Mouse (Mus musculus) cerebellum, adult 2 months (tissue): ENCODE measurements around the gene Atg16l1. TPM values are rescaled to one million over a fixed set of nuclear protein-coding genes. Genes with fewer than 3 reads are reported as not detected.

Experiments used
- DNase-seq, 2 experiments: peaks; one replicate each; pipeline ENCODE4 v3.0.0; 2021
- H3K27ac ChIP-seq: fragments of 200-500 bp; 2 replicates; pipeline ENCODE4 v1.5.1; 2012; ENCODE audit warnings: low read length, control low read depth, inconsistent platforms; ENCODE audit not compliant: insufficient read depth
- H3K27me3 ChIP-seq: fragments of 200-500 bp; 2 replicates; pipeline ENCODE4 v1.6.1; 2012; ENCODE audit warnings: inconsistent platforms, mild to moderate bottlenecking, low read length, moderate library complexity; ENCODE audit not compliant: control insufficient read depth, insufficient read depth
- H3K4me1 ChIP-seq: fragments of 200-500 bp; 2 replicates; pipeline ENCODE4 v1.6.1; 2011; ENCODE audit warnings: low read length; ENCODE audit not compliant: control insufficient read depth, insufficient read depth
- H3K4me3 ChIP-seq: fragments of 200-500 bp; replicated peaks from 2 replicates; pipeline ENCODE3; 2011; ENCODE audit warnings: mild to moderate bottlenecking, low read depth, low read length, control low read depth; ENCODE audit not compliant: insufficient read depth
- CTCF ChIP-seq: fragments of 200-500 bp; IDR thresholded peaks from 2 replicates; pipeline ENCODE4 v1.5.1; 2011; ENCODE audit warnings: low read depth, mild to moderate bottlenecking, control low read depth, low read length, moderate library complexity, borderline replicate concordance; ENCODE audit not compliant: insufficient read depth
- POLR2A ChIP-seq: fragments of 200-500 bp; IDR thresholded peaks from 2 replicates; pipeline ENCODE4 v1.6.1; 2011; ENCODE audit warnings: low read length, control low read depth, borderline replicate concordance; ENCODE audit not compliant: insufficient read depth
- WGBS: fragments of 180-500 bp; shearing (Covaris S2); methylation state at CpG from one replicate; pipeline ENCODE4 v1.1.7; 2018; 5-methylcytosine and 5-hydroxymethylcytosine counted together
- polyA plus RNA-seq: library from polyadenylated mRNA; depleted of rRNA; stranded (reverse); fragments of >200 nt; gene quantifications from 2 replicates; pipeline ENCODE4 v1.2.3, GENCODE M21; 2012

The Atg16l1 gene
- polyA plus RNA-seq, 1 experiment = 65.6 TPM

DNA sequence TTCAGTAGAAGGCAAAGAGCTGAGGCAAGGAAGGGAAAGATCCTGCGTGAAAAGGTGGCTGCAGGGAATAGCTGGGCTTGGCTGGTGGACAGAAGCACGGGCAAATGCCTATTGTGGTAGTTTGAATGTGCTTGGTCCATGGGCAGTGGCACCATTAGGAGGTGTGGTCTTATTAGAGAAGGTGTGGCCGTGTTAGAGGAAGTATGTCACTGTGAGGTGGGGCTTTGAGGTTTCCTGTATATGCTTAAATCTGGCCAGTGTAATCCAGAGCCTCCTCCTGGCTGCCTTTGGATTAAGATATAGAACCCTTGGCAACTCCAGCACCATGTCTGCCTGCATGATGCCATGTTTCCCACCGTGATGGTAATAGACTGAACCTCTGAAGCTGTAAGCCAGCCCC lies 32.3 kb upstream of the Atg16l1 start:
- WGBS = 53% methylated on average over 4 of the region's 4 CpGs
- Histone ChIP-seq H3K4me3 (no peak overlapping the region), H3K27me3 (no peaks in the 10 kb centered on the region), H3K27ac (no peak overlapping the region), H3K4me1 (no peaks in the 10 kb centered on the region)
- no peak for DNase-seq
- TF ChIP-seq POLR2A (no peak), CTCF (no peak)

DNA sequence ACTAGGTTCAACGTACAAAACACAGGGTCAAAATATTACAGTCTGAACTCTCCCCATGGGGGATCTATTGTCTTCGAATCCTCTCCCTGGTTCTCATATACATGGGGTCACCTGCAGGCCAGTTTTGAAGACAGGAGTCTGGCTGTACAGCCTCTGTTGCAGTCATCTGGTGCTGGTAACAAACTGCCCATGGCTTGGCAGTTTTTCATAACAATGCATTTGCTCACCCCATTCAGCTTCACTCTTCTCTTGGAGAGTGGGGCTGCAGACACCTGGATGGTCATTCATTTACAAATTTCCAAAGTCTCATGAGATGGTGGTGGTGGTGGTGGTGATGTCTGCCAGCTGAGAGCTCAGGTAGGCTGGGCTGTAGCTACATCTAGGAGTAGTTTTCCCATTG lies 26.6 kb upstream of the Atg16l1 start:
- Histone ChIP-seq H3K27me3 (no peaks in the 10 kb centered on the region; the same call in 1 of the 2 replicates), H3K27ac (no peak overlapping the region), H3K4me1 (no peaks in the 10 kb centered on the region), H3K4me3 (no peak overlapping the region)
- DNase-seq = no peak
- WGBS = 69% methylated on average over 2 of the region's 2 CpGs
- TF ChIP-seq POLR2A (no peak), CTCF (no peak)

DNA sequence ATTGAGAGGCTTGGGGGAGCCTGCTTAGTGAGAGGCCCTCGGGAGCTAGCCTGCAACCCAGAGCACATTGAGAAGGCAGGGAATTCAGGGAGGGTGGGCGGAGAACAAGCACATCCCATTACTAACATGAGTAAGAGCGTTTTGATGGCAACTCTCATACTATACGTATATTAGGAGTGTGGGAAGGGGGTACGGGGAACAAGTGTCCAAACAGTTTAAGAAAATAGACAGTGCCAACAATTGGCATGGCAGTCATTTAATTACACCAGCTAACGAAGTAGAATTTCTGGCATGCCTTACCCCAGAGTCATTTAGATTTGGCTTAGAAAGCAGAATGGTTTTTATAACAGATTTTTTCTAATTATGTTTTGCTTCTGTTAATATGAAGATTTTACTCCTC lies 25.8 kb upstream of the Atg16l1 start:
- TF ChIP-seq POLR2A (no peak), CTCF (no peak)
- H3K27me3 ChIP-seq = no peaks in the 10 kb centered on the region; the same call in 1 of the 2 replicates
- 42% methylated on average over 6 of the region's 6 CpGs for WGBS
- DNase-seq = no peak
- no peak overlapping the region for H3K27ac ChIP-seq
- H3K4me3 ChIP-seq = no peak overlapping the region
- H3K4me1 ChIP-seq = no peaks in the 10 kb centered on the region

DNA sequence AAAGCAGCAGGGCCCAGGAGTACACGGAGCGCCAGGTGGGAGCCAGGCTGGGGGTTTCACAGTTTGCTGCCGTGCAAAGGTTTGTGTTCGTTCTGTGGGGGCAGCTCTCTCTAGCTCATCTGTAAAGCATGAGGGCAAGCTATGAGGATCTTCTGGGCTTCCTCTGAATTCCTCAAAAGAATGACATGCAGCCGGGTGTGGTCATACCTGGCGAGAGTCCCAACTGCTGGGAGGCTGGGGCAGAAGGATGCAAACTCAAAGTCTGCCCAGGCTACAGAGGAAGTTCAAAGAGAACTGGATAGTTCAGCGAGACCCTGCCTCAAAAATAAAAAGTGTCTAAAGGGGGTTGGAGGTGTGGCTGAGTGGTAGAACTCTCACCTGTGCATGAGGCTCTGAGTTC lies 25.4 kb upstream of the Atg16l1 start:
- TF ChIP-seq POLR2A = no peak
- TF ChIP-seq CTCF = no peak
- H3K4me3 ChIP-seq = no peak overlapping the region
- DNase-seq = no peak
- H3K4me1 ChIP-seq = no peaks in the 10 kb centered on the region
- 61% methylated on average over 7 of the region's 7 CpGs for WGBS
- no peaks in the 10 kb centered on the region; the same call in 1 of the 2 replicates for H3K27me3 ChIP-seq
- H3K27ac ChIP-seq = no peak overlapping the region

DNA sequence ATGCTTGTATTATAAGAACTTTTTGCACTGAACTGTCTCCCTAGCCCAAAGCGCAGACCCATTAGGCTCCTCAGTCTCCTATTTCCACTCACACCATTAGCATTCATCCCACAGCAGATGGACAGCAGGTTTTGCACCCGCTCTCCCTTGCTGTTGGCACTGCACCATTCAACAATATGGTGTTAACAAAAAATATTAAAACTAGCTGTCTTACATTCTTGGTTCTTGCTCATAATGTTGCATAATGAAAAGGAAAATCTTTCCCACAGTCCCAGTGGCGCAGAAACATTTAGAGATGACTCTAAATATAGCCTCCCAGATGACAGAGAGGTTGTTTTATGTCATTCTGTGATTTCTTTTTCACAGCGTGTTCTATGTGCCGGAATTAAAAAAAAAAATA lies 22.5 kb upstream of the Atg16l1 start:
- WGBS = 47% methylated on average over 5 of the region's 5 CpGs
- Histone ChIP-seq H3K27me3 (no peaks in the 10 kb centered on the region; the same call in 1 of the 2 replicates), H3K27ac (no peak overlapping the region), H3K4me1 (no peaks in the 10 kb centered on the region), H3K4me3 (no peak overlapping the region)
- DNase-seq = peak in 1 of 2 experiments; percentile 29
- no peak for TF ChIP-seq POLR2A
- no peak for TF ChIP-seq CTCF

DNA sequence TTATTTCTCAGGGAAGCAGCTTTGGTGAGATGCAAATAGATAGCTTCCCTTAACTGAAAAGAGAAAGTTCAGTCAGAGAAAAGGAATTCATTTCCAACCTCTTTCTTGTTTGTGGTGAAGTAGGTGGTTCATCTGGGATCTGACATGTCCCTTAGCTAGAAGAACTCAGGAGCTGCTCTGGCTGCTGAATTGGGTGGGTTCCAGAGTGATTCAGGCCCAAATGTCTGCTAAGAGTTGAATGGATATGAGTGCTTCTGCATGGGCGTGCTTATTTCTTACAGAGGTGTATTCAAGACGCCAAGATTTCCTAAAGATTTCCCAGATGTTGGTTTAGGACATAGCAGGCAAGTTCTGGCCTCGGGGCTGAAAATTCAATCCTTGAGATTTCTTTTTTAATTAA lies 21.5 kb upstream of the Atg16l1 start:
- Histone ChIP-seq H3K27me3 (no peaks in the 10 kb centered on the region; the same call in 1 of the 2 replicates), H3K27ac (no peak overlapping the region), H3K4me1 (no peaks in the 10 kb centered on the region), H3K4me3 (no peak overlapping the region)
- TF ChIP-seq POLR2A (no peak), CTCF (no peak)
- WGBS = 77% methylated on average over 3 of the region's 3 CpGs
- DNase-seq = no peak

DNA sequence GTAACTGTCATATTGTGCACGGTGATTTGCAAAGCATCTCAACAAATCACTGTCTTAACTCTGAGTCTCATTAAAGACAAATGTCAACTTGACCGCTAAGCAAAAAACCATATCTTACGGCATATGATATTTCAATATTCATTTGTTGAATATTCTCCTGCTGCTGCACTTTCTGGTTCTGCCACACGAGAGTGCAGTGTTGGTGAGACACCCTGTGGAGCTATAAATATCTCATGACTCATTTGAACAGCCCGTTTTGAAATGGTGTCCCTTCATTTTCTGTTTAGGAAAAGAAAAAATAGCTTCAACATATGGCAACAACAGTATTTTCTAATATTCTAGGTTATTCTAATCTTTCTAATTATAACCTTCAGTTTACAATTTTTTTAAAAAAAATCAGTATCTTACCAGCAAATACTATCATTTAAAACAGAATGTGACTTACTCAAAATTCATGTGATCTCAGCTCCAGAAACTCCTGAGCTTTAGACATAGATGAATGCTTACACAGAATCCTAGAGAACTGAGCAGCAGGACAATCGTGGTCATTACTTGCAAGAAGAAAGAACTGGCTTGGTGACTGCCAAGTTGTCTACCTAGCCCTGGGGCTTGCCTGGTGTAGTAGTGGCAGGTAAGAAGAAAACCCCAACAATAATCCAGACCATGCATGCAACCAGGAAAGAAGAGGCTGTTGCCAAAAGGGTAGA lies 14.9 kb upstream of the Atg16l1 start:
- Histone ChIP-seq H3K27me3 (no peaks in the 10 kb centered on the region), H3K4me1 (no peaks in the 10 kb centered on the region), H3K27ac (no peak overlapping the region), H3K4me3 (no peak overlapping the region)
- DNase-seq = peak in 1 of 2 experiments; percentile 41
- WGBS = 54% methylated on average over 6 of the region's 6 CpGs
- TF ChIP-seq CTCF = no peak
- no peak for TF ChIP-seq POLR2A

DNA sequence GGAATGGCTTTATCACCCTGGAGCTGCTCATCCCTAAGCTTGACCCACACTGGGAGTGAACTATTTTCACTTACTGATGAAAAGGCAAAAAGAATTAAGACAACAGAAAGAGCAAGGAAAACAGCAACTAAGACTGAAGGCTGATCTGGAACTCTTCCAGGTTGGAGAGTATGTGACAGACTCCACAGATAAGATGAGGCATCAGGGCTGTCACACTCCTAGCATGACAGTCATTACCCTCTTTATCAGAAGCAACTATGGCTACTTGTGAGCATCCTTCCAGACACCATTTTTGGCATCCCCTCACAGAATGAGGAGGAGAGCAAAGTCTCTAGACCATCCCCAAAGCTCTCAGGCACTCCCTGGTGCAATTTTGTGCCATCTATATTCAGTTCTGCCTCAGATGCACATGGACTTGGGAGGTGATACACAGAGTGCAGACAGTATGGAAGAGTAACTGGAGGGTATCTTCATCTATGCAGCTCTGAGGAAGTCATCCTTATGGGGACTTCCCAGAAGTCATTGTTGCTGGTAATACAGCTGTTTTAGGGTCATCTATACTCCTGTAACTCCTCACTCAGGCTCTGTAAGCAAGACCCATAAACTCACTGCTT lies 6.2 kb upstream of the Atg16l1 start:
- Histone ChIP-seq H3K27ac (no peak overlapping the region), H3K4me1 (no peaks in the 10 kb centered on the region), H3K27me3 (no peaks in the 10 kb centered on the region; the same call in 1 of the 2 replicates), H3K4me3 (no peak overlapping the region)
- TF ChIP-seq POLR2A = no peak
- TF ChIP-seq CTCF = no peak
- DNase-seq = no peak
